Mouse (Mus musculus) forebrain, embryonic 11.5 days (tissue): ENCODE measurements at regions not wholly inside any gene's neighbourhood (a gene's known extent, or its start where the extent isn't known, plus 50 kb on each side); places are given as distances from the start of the nearest gene placed in this dataset.

Source experiments
- ATAC-seq: fragments of 200-750 bp; cut with Nextera tagmentation; replicated peaks from 2 replicates; pipeline ENCODE4 v1.8.0; 2017; ENCODE audit warnings: moderate TSS enrichment; ENCODE audit not compliant: low FRiP score
- DNase-seq: peaks from one replicate; pipeline ENCODE4 v3.0.0-alpha.2; 2017; ENCODE audit warnings: low spot score
- H3K27ac ChIP-seq: fragments of 300-500 bp; sonication (generic); 2 replicates; pipeline ENCODE4 v1.5.1; 2014; ENCODE audit warnings: low read depth, low read length
- H3K27me3 ChIP-seq: fragments of 300-500 bp; sonication (generic); 2 replicates; pipeline ENCODE4 v1.6.1; 2014; ENCODE audit warnings: mild to moderate bottlenecking, low read length, mixed read lengths; ENCODE audit not compliant: control insufficient read depth, insufficient read depth
- H3K36me3 ChIP-seq: fragments of 300-500 bp; sonication (generic); 2 replicates; pipeline ENCODE4 v1.6.1; 2014; ENCODE audit warnings: mild to moderate bottlenecking, low read length, moderate library complexity, mixed read lengths; ENCODE audit not compliant: control insufficient read depth, insufficient read depth
- H3K4me1 ChIP-seq: fragments of 300-500 bp; sonication (generic); replicated peaks from 2 replicates; pipeline ENCODE4 v1.6.1; 2014; ENCODE audit warnings: low read length, mixed read lengths; ENCODE audit not compliant: control insufficient read depth, insufficient read depth
- H3K4me2 ChIP-seq: fragments of 300-500 bp; sonication (generic); 2 replicates; pipeline ENCODE4 v1.6.1; 2014; ENCODE audit warnings: low read depth, mild to moderate bottlenecking, low read length, moderate library complexity, mixed read lengths; ENCODE audit not compliant: severe bottlenecking
- H3K4me3 ChIP-seq: fragments of 300-500 bp; sonication (generic); 2 replicates; pipeline ENCODE4 v1.5.1; 2014; ENCODE audit warnings: low read depth, low read length
- H3K9ac ChIP-seq: fragments of 300-500 bp; sonication (generic); 2 replicates; pipeline ENCODE4 v1.6.1; 2014; ENCODE audit warnings: low read length
- H3K9me3 ChIP-seq: fragments of 300-500 bp; sonication (generic); 2 replicates; pipeline ENCODE4 v1.6.1; 2016; ENCODE audit warnings: low read length, mixed read lengths; ENCODE audit not compliant: control insufficient read depth
- WGBS: fragments of 180-500 bp; shearing (Covaris S2); extraction: QIAGEN DNeasy Blood & Tissue Kit; methylation state at CpG from one replicate; pipeline ENCODE4 v1.1.7; 2014; 5-methylcytosine and 5-hydroxymethylcytosine counted together

DNA sequence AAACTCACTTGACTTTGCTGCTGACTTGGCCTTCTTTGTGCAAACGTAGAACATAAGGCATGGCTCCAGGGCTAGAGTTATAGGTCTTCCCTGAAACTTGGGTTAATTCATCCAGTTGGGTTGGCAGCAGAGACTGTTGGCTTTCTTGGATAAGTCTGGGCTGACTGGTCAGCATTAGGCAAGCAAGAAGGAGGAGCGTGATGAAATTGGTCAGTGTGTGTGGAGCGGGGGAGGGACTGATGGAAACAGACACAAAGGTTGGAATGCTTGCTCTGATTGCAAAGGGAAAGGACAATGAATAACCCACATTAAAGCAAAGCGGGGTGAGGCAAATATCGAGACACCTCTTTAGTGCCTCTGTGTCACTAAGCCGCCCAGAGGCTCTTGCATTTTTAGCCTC lies 120.3 kb downstream of the Dyrk2 start:
- no peak for DNase-seq
- ATAC-seq, result no peak
- Histone ChIP-seq H3K9ac (no peak overlapping the region), H3K36me3 (no peaks in the 10 kb centered on the region), H3K4me1 (no peaks in the 10 kb centered on the region), H3K4me3 (no peak overlapping the region), H3K4me2 (no peak overlapping the region), H3K9me3 (no peaks in the 10 kb centered on the region), H3K27me3 (no peaks in the 10 kb centered on the region), H3K27ac (no peak overlapping the region)
- WGBS, result 74% methylated on average over 6 of the region's 6 CpGs

DNA sequence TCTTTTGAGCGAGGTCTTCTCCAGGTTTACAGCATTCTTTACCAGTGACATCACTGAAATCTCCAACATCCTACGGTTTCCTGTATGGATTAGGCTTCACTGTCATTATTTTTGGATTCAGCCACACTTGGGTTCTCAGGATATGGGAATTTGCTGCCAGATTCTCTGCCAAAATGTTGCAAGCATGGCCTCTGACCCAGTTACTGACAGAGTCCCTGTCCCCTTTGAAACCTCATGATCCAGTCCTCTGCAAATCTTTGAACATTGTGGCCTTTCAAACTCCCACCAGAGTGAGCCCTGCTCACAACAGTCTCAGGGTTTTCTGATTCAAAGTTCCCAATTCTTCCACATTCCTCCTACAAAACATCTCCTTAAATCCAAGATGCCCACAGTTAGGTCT lies 118.9 kb downstream of the Dyrk2 start:
- no peak overlapping the region for H3K9ac ChIP-seq
- no peaks in the 10 kb centered on the region for H3K36me3 ChIP-seq
- DNase-seq, result no peak
- ATAC-seq, result no peak
- no peaks in the 10 kb centered on the region for H3K27me3 ChIP-seq
- WGBS, result 83% methylated on average over 2 of the region's 2 CpGs
- no peak overlapping the region for H3K27ac ChIP-seq
- no peaks in the 10 kb centered on the region for H3K9me3 ChIP-seq
- no peak overlapping the region for H3K4me2 ChIP-seq
- no peaks in the 10 kb centered on the region for H3K4me1 ChIP-seq
- H3K4me3 ChIP-seq, result no peak overlapping the region

DNA sequence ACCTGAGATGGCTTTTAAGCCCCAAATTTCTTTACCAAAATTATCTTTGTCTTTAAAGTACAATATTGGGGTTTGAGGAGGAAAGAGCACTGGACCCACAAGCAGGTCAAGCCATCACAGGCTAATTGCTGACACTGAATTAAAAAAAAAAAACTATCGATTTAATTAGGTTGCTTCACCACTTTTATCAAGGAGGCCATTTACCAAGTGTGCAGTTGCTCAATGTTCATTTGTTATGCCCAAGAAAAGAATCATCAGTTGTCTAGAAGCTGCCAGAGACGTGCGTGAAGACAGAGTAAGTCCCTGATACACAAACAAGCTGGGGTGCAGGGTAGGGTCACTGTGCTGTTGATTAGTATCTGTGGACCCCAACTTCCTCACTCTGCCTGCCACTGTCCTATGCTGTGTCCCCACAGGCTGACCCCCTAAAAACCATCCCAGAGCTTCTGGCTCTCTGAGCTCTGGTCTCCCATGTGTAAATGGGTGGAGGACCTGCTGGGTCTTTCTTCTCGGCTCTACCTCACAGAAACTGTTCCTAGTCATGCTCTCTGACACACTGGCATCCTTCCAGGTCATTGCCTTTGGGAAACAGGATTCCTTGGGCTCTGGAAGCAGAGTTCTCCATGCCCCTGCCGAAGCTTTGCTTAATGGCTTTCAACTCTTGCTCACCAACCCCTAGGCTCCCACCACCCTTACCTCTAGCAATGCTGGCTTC lies 116.8 kb downstream of the Dyrk2 start:
- ATAC-seq (no peak), DNase-seq (no peak)
- Histone ChIP-seq H3K36me3 (no peaks in the 10 kb centered on the region), H3K4me1 (no peaks in the 10 kb centered on the region), H3K4me3 (no peak overlapping the region), H3K27me3 (no peaks in the 10 kb centered on the region), H3K27ac (no peak overlapping the region), H3K9me3 (no peaks in the 10 kb centered on the region), H3K4me2 (no peak overlapping the region), H3K9ac (no peak overlapping the region)
- 89% methylated on average over 5 of the region's 5 CpGs for WGBS

DNA sequence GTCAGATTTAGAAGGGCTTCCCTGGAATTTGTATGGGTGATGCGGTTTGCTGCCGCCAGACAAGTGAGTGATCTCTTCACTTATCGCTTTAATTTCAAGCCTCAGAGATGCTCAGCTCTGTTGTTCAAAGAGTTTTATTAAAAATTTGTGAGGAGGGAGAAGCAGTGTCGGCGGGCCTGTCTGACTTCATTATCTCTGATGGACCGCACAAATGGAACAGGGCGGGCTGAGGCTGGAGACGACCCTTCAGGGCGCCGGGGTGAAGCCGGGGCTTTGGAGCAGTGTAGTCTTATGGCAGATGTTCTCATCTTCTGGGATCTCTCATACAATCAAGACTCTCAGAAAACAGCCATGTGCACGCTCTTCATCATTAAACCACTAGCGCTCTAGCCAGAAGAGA lies 115.2 kb downstream of the Dyrk2 start:
- H3K9me3 ChIP-seq, result no peaks in the 10 kb centered on the region
- H3K27me3 ChIP-seq, result no peaks in the 10 kb centered on the region
- H3K36me3 ChIP-seq, result no peaks in the 10 kb centered on the region
- ATAC-seq (no peak), DNase-seq (no peak)
- no peak overlapping the region for H3K4me3 ChIP-seq
- no peaks in the 10 kb centered on the region for H3K4me1 ChIP-seq
- WGBS, result 93% methylated on average over 13 of the region's 13 CpGs
- no peak overlapping the region for H3K4me2 ChIP-seq
- no peak overlapping the region for H3K27ac ChIP-seq
- H3K9ac ChIP-seq, result no peak overlapping the region

DNA sequence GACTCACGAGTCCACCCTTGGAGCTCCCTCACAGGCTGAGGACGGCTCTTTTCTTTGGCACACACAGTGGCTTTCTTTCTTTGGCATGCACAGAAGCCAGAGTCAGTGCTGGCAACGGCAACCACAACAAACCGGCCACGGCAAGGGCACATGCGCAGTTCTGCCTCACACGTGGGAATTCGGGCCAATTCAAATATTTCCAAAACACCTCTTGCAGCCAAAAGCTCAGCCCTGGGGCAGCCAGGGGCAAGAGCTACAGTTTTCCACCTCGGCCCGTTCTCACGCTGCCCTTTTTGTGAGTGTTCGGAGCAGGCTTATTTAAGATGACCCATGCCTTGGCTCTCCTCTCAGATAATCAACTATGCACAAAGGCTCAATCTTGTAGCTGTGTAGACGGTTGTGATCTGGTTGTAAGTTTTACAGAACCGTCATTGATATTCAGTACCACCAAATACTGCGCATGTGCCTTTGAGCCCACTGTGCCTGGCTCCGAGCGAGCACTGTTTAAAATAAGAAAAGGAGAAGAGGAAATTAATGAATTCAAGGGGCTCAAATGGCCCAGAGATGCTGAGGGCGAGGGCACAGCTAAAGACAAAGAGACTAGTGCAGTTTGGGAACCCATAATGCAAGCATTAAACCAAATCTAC lies 111.1 kb downstream of the Dyrk2 start:
- ATAC-seq, result no peak
- Histone ChIP-seq H3K4me1 (no peaks in the 10 kb centered on the region), H3K27ac (no peak overlapping the region), H3K4me2 (no peak overlapping the region), H3K9ac (no peak overlapping the region), H3K9me3 (no peaks in the 10 kb centered on the region), H3K36me3 (no peaks in the 10 kb centered on the region), H3K27me3 (no peaks in the 10 kb centered on the region), H3K4me3 (no peak overlapping the region)
- WGBS, result 85% methylated on average over 18 of the region's 18 CpGs
- no peak for DNase-seq

DNA sequence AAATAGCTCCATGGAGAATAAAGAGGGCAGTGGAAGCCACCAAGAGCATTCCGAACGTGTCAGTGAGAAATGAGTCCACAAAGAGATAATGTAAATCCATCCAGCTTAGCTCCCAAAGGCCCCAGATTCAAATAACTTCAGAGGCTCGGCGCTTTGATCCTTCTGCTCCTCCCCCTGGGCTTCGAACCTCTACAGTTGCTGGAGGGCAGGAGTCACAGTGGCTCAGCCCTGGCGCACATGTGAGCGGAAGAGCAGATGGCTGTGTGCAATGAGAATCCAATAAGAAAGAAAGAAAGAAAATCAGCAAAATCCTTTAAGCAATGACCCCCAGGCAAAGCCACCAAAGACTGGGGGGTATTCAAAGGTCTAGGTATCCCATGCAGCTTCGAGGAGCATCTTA lies 109.6 kb downstream of the Dyrk2 start:
- no peak overlapping the region for H3K9ac ChIP-seq
- H3K36me3 ChIP-seq, result no peaks in the 10 kb centered on the region
- H3K4me2 ChIP-seq, result no peak overlapping the region
- no peak overlapping the region for H3K4me3 ChIP-seq
- no peak for ATAC-seq
- no peaks in the 10 kb centered on the region for H3K9me3 ChIP-seq
- H3K4me1 ChIP-seq, result no peaks in the 10 kb centered on the region
- no peak for DNase-seq
- 71% methylated on average over 8 of the region's 8 CpGs for WGBS
- no peak overlapping the region for H3K27ac ChIP-seq
- no peaks in the 10 kb centered on the region for H3K27me3 ChIP-seq

DNA sequence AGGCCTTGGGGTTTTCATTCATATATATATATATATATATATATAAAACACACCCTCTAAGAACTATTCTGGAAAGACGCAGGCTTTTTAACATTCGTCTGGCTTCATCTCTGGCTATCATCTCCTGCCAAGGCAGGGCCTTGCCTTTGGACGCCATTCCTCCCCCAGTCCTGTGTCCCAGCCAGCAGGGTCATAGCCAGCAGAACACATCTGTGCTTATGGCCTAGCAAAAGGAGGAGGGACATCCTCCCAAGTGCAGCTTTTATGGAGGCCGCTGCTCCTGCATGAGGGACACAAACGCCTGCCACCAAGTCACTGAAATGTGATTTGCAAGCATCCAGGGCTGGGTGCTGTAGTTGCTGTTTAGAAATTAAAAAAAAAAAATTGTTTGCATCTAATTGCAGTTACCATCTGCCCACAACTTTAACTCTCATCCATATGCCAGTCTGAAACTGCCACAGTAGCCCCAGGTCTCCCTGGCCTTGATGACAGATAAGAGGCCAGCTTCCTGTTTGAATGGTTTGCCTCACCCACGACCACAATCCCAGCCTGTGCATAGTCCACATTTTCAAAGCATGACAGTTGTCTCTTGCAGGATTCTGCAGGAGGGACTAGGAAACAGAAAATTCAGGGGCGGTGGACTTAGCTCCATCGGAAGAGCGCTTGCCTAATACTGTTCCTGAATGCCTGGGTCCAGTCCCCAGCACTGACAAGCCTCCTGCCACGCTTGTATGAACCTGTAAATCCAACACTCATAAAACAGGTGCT lies 108.7 kb downstream of the Dyrk2 start:
- 90% methylated on average over 10 of the region's 10 CpGs for WGBS
- Histone ChIP-seq H3K36me3 (no peaks in the 10 kb centered on the region), H3K4me2 (no peak overlapping the region)

DNA sequence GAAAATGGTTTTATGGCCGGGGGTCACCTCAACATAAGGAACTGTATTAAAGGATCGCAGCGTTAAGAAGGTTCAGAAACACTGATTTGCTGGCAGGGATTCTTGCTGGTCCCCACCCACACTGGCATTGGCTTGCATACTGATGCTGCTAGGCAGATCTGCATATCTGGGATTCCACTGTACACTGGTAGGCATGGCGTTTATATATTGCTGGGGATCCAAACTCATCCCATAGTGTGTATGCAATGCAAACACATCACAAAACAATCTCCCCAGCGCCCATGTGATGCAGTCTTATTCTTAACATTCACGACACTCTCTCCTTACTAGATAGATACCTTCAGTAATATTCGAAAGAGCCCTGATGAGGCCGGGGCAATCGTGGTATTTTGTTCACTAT lies 105.0 kb downstream of the Dyrk2 start:
- H3K9me3 ChIP-seq, result no peaks in the 10 kb centered on the region
- H3K4me1 ChIP-seq, result no peaks in the 10 kb centered on the region
- H3K27me3 ChIP-seq, result no peaks in the 10 kb centered on the region
- H3K4me2 ChIP-seq, result no peak overlapping the region
- no peaks in the 10 kb centered on the region for H3K36me3 ChIP-seq
- H3K27ac ChIP-seq, result no peak overlapping the region
- ATAC-seq (no peak), DNase-seq (no peak)
- no peak overlapping the region for H3K4me3 ChIP-seq
- WGBS, result 93% methylated on average over 9 of the region's 9 CpGs
- H3K9ac ChIP-seq, result no peak overlapping the region

More for the DNA sequence above, 108.7 kb downstream of the Dyrk2 start:
- DNase-seq (no peak), ATAC-seq (no peak)
- no peaks in the 10 kb centered on the region for H3K9me3 ChIP-seq
- H3K27ac ChIP-seq, result no peak overlapping the region
- no peak overlapping the region for H3K9ac ChIP-seq
- H3K4me1 ChIP-seq, result no peaks in the 10 kb centered on the region
- H3K4me3 ChIP-seq, result no peak overlapping the region
- no peaks in the 10 kb centered on the region for H3K27me3 ChIP-seq
